Mouse (Mus musculus): ENCODE data around the gene Rpp14.

Gene Rpp14

DNA sequence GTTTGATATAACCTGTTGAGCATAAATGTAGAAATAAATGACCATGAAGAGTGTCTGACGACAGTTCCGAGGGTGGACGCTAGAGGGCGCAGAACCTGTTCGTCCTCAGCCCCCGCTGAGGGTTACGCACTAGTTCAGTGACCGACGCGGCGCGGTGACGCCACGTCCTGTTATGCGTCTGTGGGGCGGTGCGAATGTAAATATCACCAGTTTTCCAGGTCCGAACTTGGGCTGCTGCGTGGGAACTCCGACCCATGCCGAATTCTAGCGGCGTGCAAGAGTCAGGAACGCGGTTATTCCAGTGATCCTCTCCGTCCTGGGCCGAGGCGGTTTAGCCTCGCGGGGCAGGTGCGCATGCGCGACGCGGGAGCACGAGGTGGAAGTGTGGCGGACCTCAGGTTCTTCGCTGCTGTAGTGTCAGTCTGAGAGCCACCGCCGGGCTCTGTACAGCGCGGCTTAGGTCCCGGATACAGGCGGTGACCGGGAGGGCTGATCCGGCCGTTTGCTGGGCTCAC, at the start of gene Rpp14:
Rpp14 (plus strand) TSS at position 203 of the 515 bp plus-strand sequence.
- no peaks in the 10 kb centered on the region for H3K27me3 ChIP-seq (ENCODE audit: control insufficient read depth, insufficient read depth, low read length, poor library complexity, severe bottlenecking)
- DNase-seq (ENCODE audit: low read depth, low spot score): peak; percentile 97
- no peaks in the 10 kb centered on the region for H3K36me3 ChIP-seq (ENCODE audit: control insufficient read depth, insufficient read depth, low read length, poor library complexity, severe bottlenecking)

DNA sequence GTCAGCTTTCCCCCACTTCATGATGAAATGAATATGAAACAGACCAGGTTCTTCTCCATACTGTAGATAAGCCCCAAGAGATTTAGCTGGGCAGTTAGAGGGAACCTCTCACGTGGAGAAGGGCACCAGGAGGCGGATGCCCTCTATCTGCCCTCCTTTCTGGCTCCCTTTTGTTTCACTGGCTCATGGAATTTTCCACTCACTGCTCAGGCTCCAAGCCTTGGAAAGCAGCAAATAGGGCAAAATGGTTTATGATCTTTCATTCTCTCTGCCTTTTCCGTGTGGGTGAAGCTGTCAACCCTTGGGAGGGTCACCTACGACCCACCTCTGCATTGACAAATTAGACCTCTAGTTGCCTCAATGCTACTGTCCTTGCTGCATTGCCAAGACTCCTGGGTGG, 49.6 kb upstream of the Rpp14 start:
- DNase-seq (ENCODE audit: low read depth, low spot score): no peak
- H3K36me3 ChIP-seq (ENCODE audit: control insufficient read depth, insufficient read depth, low read length, poor library complexity, severe bottlenecking): no peaks in the 10 kb centered on the region
- no peaks in the 10 kb centered on the region for H3K27me3 ChIP-seq (ENCODE audit: control insufficient read depth, insufficient read depth, low read length, poor library complexity, severe bottlenecking)

DNA sequence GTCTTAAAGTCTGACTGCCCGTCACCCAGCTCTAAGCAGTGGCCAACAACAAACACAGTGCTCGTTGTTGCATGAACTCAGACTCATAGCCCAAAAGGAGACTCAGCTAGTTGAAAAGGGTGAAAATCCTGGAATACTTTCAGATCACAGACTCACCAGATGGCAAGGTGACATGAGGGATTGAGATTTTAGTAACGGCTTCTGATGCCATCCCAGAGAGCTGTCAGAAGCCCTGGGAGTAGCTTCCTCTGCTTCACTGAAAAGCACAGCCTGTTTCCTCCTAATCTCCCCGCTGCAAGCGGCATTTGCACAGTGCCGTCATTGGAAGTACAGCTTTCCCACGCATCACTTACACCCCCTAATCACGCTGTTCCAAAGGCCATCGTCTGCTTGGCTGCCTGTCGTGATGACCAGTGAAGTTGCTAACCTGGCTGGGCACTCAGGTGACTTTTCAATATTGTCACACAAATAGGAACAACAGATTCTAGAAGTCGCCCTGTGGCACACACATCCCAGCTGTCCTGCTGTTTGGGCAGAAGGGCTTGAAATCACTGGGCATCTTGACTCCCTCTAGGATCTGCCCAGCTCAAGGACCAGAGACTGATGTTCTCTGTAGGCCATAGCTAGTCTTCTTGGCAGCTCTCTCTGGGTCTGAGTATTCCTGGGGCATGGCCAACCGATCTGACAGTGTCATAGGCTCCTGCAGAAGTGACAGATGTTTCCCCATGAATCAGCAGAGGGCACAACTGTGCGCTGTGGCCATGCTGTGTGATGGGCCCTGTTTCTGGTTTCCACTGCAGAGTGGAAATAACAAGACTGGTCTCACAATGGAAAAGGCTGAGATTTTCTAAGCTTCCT, 47.9 kb upstream of the Rpp14 start:
- no peaks in the 10 kb centered on the region for H3K27me3 ChIP-seq (ENCODE audit: control insufficient read depth, insufficient read depth, low read length, poor library complexity, severe bottlenecking)
- no peak for DNase-seq (ENCODE audit: low read depth, low spot score)
- no peaks in the 10 kb centered on the region; the same call in 1 of the 2 replicates for H3K36me3 ChIP-seq (ENCODE audit: control insufficient read depth, insufficient read depth, low read length, poor library complexity, severe bottlenecking)

DNA sequence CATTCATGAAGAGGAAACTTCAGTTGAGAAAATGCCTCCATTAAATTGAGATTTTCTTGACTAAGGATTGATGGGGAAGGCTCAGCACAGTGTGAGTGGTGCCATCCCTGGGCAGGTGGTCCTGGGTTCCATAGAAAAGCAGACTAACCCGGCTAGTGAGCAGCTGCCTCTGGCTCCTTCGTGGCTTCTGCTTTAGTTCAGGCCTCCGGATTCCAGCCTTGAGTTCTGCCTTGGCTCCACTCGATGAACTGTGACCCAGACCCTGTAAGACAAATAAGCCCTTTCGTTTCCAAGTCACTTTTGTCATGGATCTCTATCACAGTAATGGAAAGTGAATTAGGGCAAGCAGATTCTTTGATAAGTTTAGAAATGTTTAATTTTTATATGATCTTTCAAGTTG, 45.6 kb upstream of the Rpp14 start:
- Histone ChIP-seq H3K27me3 (ENCODE audit: control insufficient read depth, insufficient read depth, low read length, poor library complexity, severe bottlenecking) (no peaks in the 10 kb centered on the region), H3K36me3 (ENCODE audit: control insufficient read depth, insufficient read depth, low read length, poor library complexity, severe bottlenecking) (no peaks in the 10 kb centered on the region; the same call in 1 of the 2 replicates)
- no peak for DNase-seq (ENCODE audit: low read depth, low spot score)

DNA sequence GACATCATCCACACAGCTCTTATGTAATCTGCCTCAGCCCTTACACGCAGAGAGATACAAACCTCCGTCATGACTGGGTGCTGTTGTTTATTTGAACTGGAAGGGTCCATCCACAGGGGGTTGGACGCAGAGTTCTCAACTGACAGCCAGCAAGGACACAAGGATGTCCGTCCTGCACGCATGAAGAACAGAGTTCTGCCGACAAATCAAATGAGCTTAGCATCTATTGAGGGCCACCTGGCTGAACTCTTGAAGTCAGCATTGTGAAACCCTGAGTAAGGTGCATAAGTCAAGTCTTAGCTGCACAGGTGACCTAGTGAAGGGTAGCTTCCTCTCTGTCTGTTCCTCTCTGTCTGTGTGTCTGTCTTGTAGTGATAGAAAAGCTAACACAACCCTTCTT, 44.2 kb upstream of the Rpp14 start:
- no peaks in the 10 kb centered on the region; the same call in 1 of the 2 replicates for H3K36me3 ChIP-seq (ENCODE audit: control insufficient read depth, insufficient read depth, low read length, poor library complexity, severe bottlenecking)
- DNase-seq (ENCODE audit: low read depth, low spot score): no peak
- no peaks in the 10 kb centered on the region for H3K27me3 ChIP-seq (ENCODE audit: control insufficient read depth, insufficient read depth, low read length, poor library complexity, severe bottlenecking)

DNA sequence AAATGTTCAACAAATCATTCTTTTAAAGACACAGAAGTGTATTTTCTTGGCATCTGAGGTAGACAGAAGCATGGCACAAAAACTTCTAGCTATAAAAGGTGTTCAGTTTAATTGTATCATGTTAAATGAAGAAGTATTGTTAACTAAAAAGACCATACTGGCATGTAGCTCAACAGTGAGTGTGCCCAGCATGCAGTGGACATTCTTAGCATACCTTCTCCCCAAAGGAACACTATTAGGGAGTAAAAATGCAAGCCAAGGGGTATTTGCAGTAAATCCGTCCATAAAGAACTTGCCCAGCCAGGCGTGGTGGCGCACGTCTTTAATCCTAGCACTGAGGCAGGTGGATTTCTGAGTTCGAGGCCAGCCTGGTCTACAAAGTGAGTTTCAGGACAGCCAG, 43.8 kb upstream of the Rpp14 start:
- Histone ChIP-seq H3K27me3 (ENCODE audit: control insufficient read depth, insufficient read depth, low read length, poor library complexity, severe bottlenecking) (no peaks in the 10 kb centered on the region), H3K36me3 (ENCODE audit: control insufficient read depth, insufficient read depth, low read length, poor library complexity, severe bottlenecking) (no peaks in the 10 kb centered on the region; the same call in 1 of the 2 replicates)
- DNase-seq (ENCODE audit: low read depth, low spot score): no peak

DNA sequence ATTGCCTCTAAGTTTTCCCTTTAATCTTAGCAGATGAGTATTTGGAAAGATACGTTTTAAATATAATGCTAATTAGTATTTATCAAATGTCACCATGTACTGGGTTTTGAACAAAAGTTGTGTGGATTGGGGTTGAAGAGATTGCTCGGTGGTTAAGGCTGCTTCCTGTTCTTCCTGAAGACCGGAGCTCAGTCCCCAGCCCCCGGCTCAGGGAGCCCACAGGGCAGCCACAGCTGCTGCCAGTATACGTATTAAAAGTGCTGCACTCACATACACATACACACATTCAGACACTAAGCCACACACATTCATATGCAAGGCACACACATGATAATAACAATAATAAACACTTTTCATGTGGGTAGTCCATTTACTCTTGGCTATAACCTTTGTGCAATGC, 42.0 kb upstream of the Rpp14 start:
- Histone ChIP-seq H3K36me3 (ENCODE audit: control insufficient read depth, insufficient read depth, low read length, poor library complexity, severe bottlenecking) (no peaks in the 10 kb centered on the region; the same call in 1 of the 2 replicates), H3K27me3 (ENCODE audit: control insufficient read depth, insufficient read depth, low read length, poor library complexity, severe bottlenecking) (no peaks in the 10 kb centered on the region)
- DNase-seq (ENCODE audit: low read depth, low spot score): no peak

DNA sequence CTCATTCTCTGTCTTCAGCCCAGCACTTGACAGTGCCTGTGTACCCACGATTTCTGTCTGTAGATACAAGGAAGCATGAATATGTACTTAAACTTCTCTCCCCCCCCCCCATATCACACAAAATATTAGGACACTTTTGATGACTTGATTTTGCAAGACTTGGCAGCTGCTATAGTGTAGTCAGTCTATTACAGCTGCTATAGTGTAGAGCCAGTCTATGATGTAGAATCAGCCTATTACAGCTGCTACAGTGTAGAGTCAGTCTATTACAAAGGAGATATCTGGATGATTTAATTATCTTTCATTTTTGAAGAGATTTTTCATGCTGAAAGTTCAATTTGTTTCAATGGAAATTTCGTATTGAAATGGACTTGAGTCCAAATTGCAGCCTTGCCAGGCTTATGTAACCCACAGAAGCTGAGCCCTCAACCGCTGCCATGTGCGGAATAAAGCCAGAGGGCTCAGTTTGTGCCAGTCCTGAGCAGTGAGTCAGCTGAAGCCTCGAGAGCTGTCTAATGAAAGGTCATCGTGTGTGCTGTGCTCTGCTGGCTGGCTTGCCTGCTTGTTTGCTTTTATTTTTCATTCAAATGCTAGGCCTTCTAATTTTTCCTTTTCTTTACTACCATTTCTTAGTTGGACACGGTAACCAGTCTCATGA, 41.2 kb upstream of the Rpp14 start:
- Histone ChIP-seq H3K27me3 (ENCODE audit: control insufficient read depth, insufficient read depth, low read length, poor library complexity, severe bottlenecking) (no peaks in the 10 kb centered on the region), H3K36me3 (ENCODE audit: control insufficient read depth, insufficient read depth, low read length, poor library complexity, severe bottlenecking) (no peaks in the 10 kb centered on the region; the same call in 1 of the 2 replicates)
- DNase-seq (ENCODE audit: low read depth, low spot score): no peak

DNA sequence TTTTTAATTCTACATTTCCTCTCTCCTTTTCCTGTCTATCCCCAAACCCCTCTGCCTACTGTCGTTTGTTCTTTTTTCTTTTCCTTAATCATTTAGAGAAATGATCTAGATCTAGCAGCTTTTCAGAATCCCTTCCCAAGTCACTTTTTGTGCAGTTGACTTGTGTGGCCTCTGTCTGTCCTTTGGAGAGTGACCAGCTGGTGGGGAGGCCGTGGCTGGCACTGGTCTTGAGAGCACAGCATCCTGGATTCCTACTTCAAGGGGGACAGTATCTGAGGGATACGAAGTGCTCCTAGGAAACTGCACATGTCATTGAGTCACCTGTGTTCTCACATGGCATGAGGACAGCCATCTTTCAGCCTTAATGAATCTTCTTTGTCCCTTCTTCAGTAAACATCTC, 40.0 kb upstream of the Rpp14 start:
- no peaks in the 10 kb centered on the region for H3K27me3 ChIP-seq (ENCODE audit: control insufficient read depth, insufficient read depth, low read length, poor library complexity, severe bottlenecking)
- DNase-seq (ENCODE audit: low read depth, low spot score): no peak

DNA sequence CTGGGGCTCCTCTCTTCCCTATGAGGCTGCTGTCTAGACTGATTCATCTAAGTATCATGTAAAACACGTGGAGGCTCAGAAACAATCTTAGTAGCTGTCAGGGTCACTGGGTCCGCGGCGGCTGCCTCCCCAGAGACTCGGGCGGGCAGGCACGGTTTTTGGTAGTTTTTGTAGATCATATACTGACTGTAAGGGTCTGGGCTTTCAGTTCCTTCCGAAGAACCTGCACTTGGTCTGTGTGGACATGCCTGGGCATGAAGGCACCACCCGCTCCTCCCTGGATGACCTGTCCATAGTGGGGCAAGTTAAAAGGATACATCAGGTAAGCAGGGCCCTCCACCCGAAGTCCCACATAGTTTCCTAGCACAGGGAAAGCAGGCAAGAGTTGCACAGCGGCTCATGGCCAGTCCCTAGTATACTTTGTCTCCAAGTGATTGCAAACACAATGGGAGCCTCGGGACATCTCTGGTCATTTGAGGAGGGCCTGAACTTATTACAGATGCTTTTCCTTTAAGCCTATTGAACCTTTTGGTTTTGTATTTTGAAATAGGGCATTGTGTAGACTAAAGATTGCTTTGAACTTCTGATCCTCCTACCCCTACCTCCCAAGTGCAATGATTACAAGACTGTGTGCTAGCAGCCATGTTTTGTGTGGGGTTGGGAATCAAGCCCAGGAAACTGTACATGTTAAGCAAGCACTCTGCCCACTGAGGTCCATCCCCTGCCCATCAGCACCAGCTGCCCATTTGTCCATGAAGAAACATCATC, 39.1 kb upstream of the Rpp14 start:
- DNase-seq (ENCODE audit: low read depth, low spot score): no peak
- no peaks in the 10 kb centered on the region for H3K27me3 ChIP-seq (ENCODE audit: control insufficient read depth, insufficient read depth, low read length, poor library complexity, severe bottlenecking)
- H3K36me3 ChIP-seq (ENCODE audit: control insufficient read depth, insufficient read depth, low read length, poor library complexity, severe bottlenecking): no peaks in the 10 kb centered on the region; the same call in none of the 2 replicates

More for the DNA sequence above, 40.0 kb upstream of the Rpp14 start:
- no peaks in the 10 kb centered on the region; the same call in none of the 2 replicates for H3K36me3 ChIP-seq (ENCODE audit: control insufficient read depth, insufficient read depth, low read length, poor library complexity, severe bottlenecking)

DNA sequence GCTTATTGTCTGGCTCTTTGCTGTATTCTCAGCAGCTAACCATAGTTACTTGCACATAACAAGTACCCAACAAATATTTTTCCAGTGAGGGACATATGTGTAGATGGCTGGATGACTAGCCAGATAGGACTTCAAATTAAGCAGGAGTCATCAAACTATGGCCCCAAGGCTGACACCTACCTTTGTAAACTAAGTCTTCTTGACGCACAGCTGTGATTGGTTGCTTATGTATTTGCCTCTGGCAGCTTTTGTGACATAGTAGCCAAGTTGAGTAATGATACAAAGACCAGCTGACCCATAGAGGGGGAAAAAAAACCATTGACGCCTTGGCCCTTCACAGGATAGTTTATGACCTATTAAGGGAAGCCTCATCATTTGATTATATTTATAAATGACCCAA, 38.0 kb upstream of the Rpp14 start:
- H3K36me3 ChIP-seq (ENCODE audit: control insufficient read depth, insufficient read depth, low read length, poor library complexity, severe bottlenecking): no peaks in the 10 kb centered on the region; the same call in 1 of the 2 replicates
- no peak for DNase-seq (ENCODE audit: low read depth, low spot score)
- H3K27me3 ChIP-seq (ENCODE audit: control insufficient read depth, insufficient read depth, low read length, poor library complexity, severe bottlenecking): no peaks in the 10 kb centered on the region

DNA sequence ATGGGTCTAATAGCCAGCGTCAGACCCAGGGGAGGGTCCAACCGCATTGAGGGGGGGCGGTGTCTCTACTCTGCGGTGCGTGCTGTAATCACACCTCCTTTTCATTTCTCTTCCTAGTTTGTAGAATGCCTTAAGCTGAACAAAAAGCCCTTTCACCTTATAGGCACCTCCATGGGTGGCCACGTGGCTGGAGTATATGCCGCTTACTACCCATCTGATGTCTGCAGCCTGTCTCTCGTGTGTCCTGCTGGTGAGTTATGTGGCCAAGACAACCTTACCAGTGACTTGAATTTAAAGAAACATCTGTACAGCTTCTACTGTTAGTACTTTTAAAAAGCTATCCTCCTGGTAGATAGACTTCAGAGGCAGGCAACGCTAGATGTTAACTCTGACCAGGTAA, 37.6 kb upstream of the Rpp14 start:
- DNase-seq (ENCODE audit: low read depth, low spot score): no peak
- Histone ChIP-seq H3K27me3 (ENCODE audit: control insufficient read depth, insufficient read depth, low read length, poor library complexity, severe bottlenecking) (no peaks in the 10 kb centered on the region), H3K36me3 (ENCODE audit: control insufficient read depth, insufficient read depth, low read length, poor library complexity, severe bottlenecking) (no peaks in the 10 kb centered on the region; the same call in 1 of the 2 replicates)

DNA sequence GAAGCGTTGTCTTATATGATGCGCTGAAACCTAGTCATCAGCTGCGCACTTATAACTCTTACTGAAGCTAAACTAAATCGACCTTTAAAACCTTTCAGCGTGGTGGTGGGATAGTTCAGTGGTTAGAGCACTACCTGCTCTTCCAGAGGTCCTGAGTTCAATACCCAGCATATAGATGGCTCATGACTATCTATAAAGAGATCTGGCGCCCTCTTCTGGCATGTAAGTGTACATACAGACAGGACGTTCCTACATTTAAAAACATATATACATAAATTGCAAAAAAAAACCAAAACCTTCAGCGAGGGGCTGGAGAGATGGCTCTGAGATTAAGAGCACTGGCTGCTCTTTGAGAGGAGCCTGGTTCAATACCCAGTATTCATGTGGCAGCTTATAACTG, 35.8 kb upstream of the Rpp14 start:
- Histone ChIP-seq H3K27me3 (ENCODE audit: control insufficient read depth, insufficient read depth, low read length, poor library complexity, severe bottlenecking) (no peaks in the 10 kb centered on the region), H3K36me3 (ENCODE audit: control insufficient read depth, insufficient read depth, low read length, poor library complexity, severe bottlenecking) (no peaks in the 10 kb centered on the region; the same call in 1 of the 2 replicates)
- DNase-seq (ENCODE audit: low read depth, low spot score): peak; percentile 73

DNA sequence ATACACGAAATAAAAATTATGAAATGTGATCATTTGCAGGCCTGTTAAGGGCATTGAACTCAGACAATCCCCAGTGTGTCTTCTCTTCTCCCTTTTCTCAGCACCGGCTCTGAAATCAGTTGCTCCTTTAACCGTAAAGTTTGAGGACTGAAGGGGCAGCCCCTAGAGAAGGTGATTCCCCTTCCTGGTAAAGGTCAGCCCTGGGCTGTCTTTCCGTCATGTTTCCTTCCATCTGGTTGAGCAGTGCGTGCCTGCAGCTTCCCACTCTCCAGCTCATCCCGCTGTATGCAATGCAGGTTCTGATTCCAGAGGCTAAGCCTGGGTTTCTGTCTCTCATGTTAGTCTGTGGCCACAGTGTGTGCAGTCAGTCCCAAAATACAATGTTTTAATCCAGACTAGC, 35.4 kb upstream of the Rpp14 start:
- DNase-seq (ENCODE audit: low read depth, low spot score): peak; percentile 27
- Histone ChIP-seq H3K27me3 (ENCODE audit: control insufficient read depth, insufficient read depth, low read length, poor library complexity, severe bottlenecking) (no peaks in the 10 kb centered on the region), H3K36me3 (ENCODE audit: control insufficient read depth, insufficient read depth, low read length, poor library complexity, severe bottlenecking) (no peaks in the 10 kb centered on the region; the same call in 1 of the 2 replicates)

Data from splenic B cell, adult 2 months (primary cell).